Mouse (Mus musculus): Measurements from ENCODE around the gene Gckr. TPM values are rescaled to one million over a fixed set of nuclear protein-coding genes. Genes with fewer than 3 reads are reported as not detected.

The Gckr gene
- polyA plus RNA-seq, 1 experiment from 2014 or later, result not detected

GRCm38 (mm10) chr5:31289626-31290230, 7.5 kb upstream of the Gckr start:
- DNase-seq (ENCODE audit: low spot score), result no peak
- Histone ChIP-seq H3K9me3 (replicated peaks; ENCODE audit: control insufficient read depth, low read length) (no peaks in the 10 kb centered on the region), H3K27ac (ENCODE audit: low read depth, low read length) (no peak overlapping the region), H3K4me2 (ENCODE audit: low read length) (peak overlapping the region; percentile 78), H3K4me1 (ENCODE audit: control insufficient read depth, insufficient read depth, low read length) (peaks cover 11% of the 10 kb centered on the region), H3K9ac (ENCODE audit: low read length) (no peak overlapping the region), H3K27me3 (replicated peaks; ENCODE audit: control insufficient read depth, insufficient read depth, low read length) (no peaks in the 10 kb centered on the region), H3K4me3 (ENCODE audit: low read depth, low read length) (no peak overlapping the region), H3K36me3 (ENCODE audit: control insufficient read depth, insufficient read depth, low read length) (peaks cover 44% of the 10 kb centered on the region)
- ATAC-seq, result no peak
- 82% methylated on average over 3 of the region's 3 CpGs for WGBS

GRCm38 (mm10) chr5:31290521-31291360, 6.5 kb upstream of the Gckr start, which contains the start of gene Ift172:
Ift172 (minus strand) TSS chr5:31291116.
- Histone ChIP-seq H3K9ac (ENCODE audit: low read length) (peak within 1 kb of the TSS; percentile 62), H3K4me3 (ENCODE audit: low read depth, low read length) (peak within 1 kb of the TSS; percentile 48), H3K27me3 (replicated peaks; ENCODE audit: control insufficient read depth, insufficient read depth, low read length) (no peaks in the 10 kb centered on the region), H3K36me3 (ENCODE audit: control insufficient read depth, insufficient read depth, low read length) (peaks cover 33% of the 10 kb centered on the region), H3K4me1 (ENCODE audit: control insufficient read depth, insufficient read depth, low read length) (peaks cover 13% of the 10 kb centered on the region), H3K4me2 (ENCODE audit: low read length) (peak within 1 kb of the TSS; percentile 78), H3K27ac (ENCODE audit: low read depth, low read length) (peak within 1 kb of the TSS; percentile 65; the same call in 1 of the 2 replicates), H3K9me3 (replicated peaks; ENCODE audit: control insufficient read depth, low read length) (no peaks in the 10 kb centered on the region)
- WGBS, result 2% methylated on average over 45 of the region's 45 CpGs
- ATAC-seq (peak; percentile 91), DNase-seq (ENCODE audit: low spot score) (peak; percentile 99)

- Histone ChIP-seq H3K4me3 (ENCODE audit: low read depth, low read length) (peak overlapping the region; percentile 48), H3K4me1 (ENCODE audit: control insufficient read depth, insufficient read depth, low read length) (peaks cover 13% of the 10 kb centered on the region), H3K36me3 (ENCODE audit: control insufficient read depth, insufficient read depth, low read length) (peaks cover 28% of the 10 kb centered on the region), H3K4me2 (ENCODE audit: low read length) (peak overlapping the region; percentile 78), H3K9me3 (replicated peaks; ENCODE audit: control insufficient read depth, low read length) (no peaks in the 10 kb centered on the region), H3K27ac (ENCODE audit: low read depth, low read length) (peak overlapping the region; percentile 65; the same call in 1 of the 2 replicates), H3K9ac (ENCODE audit: low read length) (peak overlapping the region; percentile 62), H3K27me3 (replicated peaks; ENCODE audit: control insufficient read depth, insufficient read depth, low read length) (no peaks in the 10 kb centered on the region)
- 6% methylated on average over 9 of the region's 9 CpGs for WGBS
- no peak for DNase-seq (ENCODE audit: low spot score)
- no peak for ATAC-seq
Observed at GRCm38 (mm10) chr5:31291361-31291688, 5.9 kb upstream of the Gckr start.

GRCm38 (mm10) chr5:31294964-31295605, 2.2 kb upstream of the Gckr start:
- H3K4me3 ChIP-seq (ENCODE audit: low read depth, low read length), result peak overlapping the region; percentile 88
- peaks cover 13% of the 10 kb centered on the region for H3K4me1 ChIP-seq (ENCODE audit: control insufficient read depth, insufficient read depth, low read length)
- peak overlapping the region; percentile 98 for H3K9ac ChIP-seq (ENCODE audit: low read length)
- peaks cover 17% of the 10 kb centered on the region for H3K36me3 ChIP-seq (ENCODE audit: control insufficient read depth, insufficient read depth, low read length)
- WGBS, result 4% methylated on average over 27 of the region's 29 CpGs
- peak overlapping the region; percentile 72 for H3K4me2 ChIP-seq (ENCODE audit: low read length)
- H3K9me3 ChIP-seq (replicated peaks; ENCODE audit: control insufficient read depth, low read length), result no peaks in the 10 kb centered on the region
- DNase-seq (ENCODE audit: low spot score) (no peak), ATAC-seq (peak; percentile 37)
- peak overlapping the region; percentile 55 for H3K27ac ChIP-seq (ENCODE audit: low read depth, low read length)
- no peaks in the 10 kb centered on the region for H3K27me3 ChIP-seq (replicated peaks; ENCODE audit: control insufficient read depth, insufficient read depth, low read length)

GRCm38 (mm10) chr5:31295606-31296141, 1.6 kb upstream of the Gckr start, which contains the start of gene Fndc4:
Fndc4 (minus strand) TSS chr5:31296080.
- 1% methylated on average over 30 of the region's 46 CpGs for WGBS
- H3K4me1 ChIP-seq (ENCODE audit: control insufficient read depth, insufficient read depth, low read length), result peaks cover 9% of the 10 kb centered on the region
- H3K27ac ChIP-seq (ENCODE audit: low read depth, low read length), result peak within 1 kb of the TSS; percentile 55
- H3K9me3 ChIP-seq (replicated peaks; ENCODE audit: control insufficient read depth, low read length), result no peaks in the 10 kb centered on the region
- H3K36me3 ChIP-seq (ENCODE audit: control insufficient read depth, insufficient read depth, low read length), result peaks cover 17% of the 10 kb centered on the region
- peak; percentile 80 for DNase-seq (ENCODE audit: low spot score)
- peak within 1 kb of the TSS; percentile 88 for H3K4me3 ChIP-seq (ENCODE audit: low read depth, low read length)
- peak within 1 kb of the TSS; percentile 98 for H3K9ac ChIP-seq (ENCODE audit: low read length)
- H3K4me2 ChIP-seq (ENCODE audit: low read length), result peak within 1 kb of the TSS; percentile 72
- H3K27me3 ChIP-seq (replicated peaks; ENCODE audit: control insufficient read depth, insufficient read depth, low read length), result no peaks in the 10 kb centered on the region
- ATAC-seq, result peak; percentile 83

- Histone ChIP-seq H3K4me3 (ENCODE audit: low read depth, low read length) (no peak overlapping the region), H3K9ac (ENCODE audit: low read length) (no peak overlapping the region), H3K27me3 (replicated peaks; ENCODE audit: control insufficient read depth, insufficient read depth, low read length) (no peaks in the 10 kb centered on the region), H3K27ac (ENCODE audit: low read depth, low read length) (no peak overlapping the region), H3K36me3 (ENCODE audit: control insufficient read depth, insufficient read depth, low read length) (peaks cover 10% of the 10 kb centered on the region), H3K9me3 (replicated peaks; ENCODE audit: control insufficient read depth, low read length) (no peaks in the 10 kb centered on the region), H3K4me2 (ENCODE audit: low read length) (no peak overlapping the region), H3K4me1 (ENCODE audit: control insufficient read depth, insufficient read depth, low read length) (peaks cover 7% of the 10 kb centered on the region)
- ATAC-seq (no peak), DNase-seq (ENCODE audit: low spot score) (no peak)
- 70% methylated on average over 3 of the region's 3 CpGs for WGBS
Observed at GRCm38 (mm10) chr5:31297981-31298380, 738 bp downstream of the Gckr start.

- peaks cover 5% of the 10 kb centered on the region; the same call in 1 of the 2 replicates for H3K36me3 ChIP-seq (ENCODE audit: control insufficient read depth, insufficient read depth, low read length)
- 71% methylated on average over 2 of the region's 2 CpGs for WGBS
- no peak overlapping the region for H3K4me3 ChIP-seq (ENCODE audit: low read depth, low read length)
- H3K9me3 ChIP-seq (replicated peaks; ENCODE audit: control insufficient read depth, low read length), result no peaks in the 10 kb centered on the region
- peaks cover 7% of the 10 kb centered on the region for H3K4me1 ChIP-seq (ENCODE audit: control insufficient read depth, insufficient read depth, low read length)
- H3K4me2 ChIP-seq (ENCODE audit: low read length), result no peak overlapping the region
- H3K9ac ChIP-seq (ENCODE audit: low read length), result no peak overlapping the region
- DNase-seq (ENCODE audit: low spot score) (no peak), ATAC-seq (no peak)
- no peaks in the 10 kb centered on the region for H3K27me3 ChIP-seq (replicated peaks; ENCODE audit: control insufficient read depth, insufficient read depth, low read length)
- H3K27ac ChIP-seq (ENCODE audit: low read depth, low read length), result no peak overlapping the region
Observed at GRCm38 (mm10) chr5:31298486-31298885, 1.2 kb downstream of the Gckr start.

GRCm38 (mm10) chr5:31301866-31302265, 4.6 kb downstream of the Gckr start:
- no peak for ATAC-seq
- Histone ChIP-seq H3K9me3 (replicated peaks; ENCODE audit: control insufficient read depth, low read length) (no peaks in the 10 kb centered on the region), H3K27ac (ENCODE audit: low read depth, low read length) (no peak overlapping the region), H3K4me1 (ENCODE audit: control insufficient read depth, insufficient read depth, low read length) (no peaks in the 10 kb centered on the region), H3K4me2 (ENCODE audit: low read length) (no peak overlapping the region), H3K36me3 (ENCODE audit: control insufficient read depth, insufficient read depth, low read length) (no peaks in the 10 kb centered on the region), H3K9ac (ENCODE audit: low read length) (no peak overlapping the region), H3K4me3 (ENCODE audit: low read depth, low read length) (no peak overlapping the region), H3K27me3 (replicated peaks; ENCODE audit: control insufficient read depth, insufficient read depth, low read length) (no peaks in the 10 kb centered on the region)
- no peak for DNase-seq (ENCODE audit: low spot score)
- 82% methylated on average over 7 of the region's 8 CpGs for whole genome bisulfite sequencing

All from forebrain, embryonic 14.5 days (tissue).